ENCODE assay signal across 8 mouse cellular contexts in the genomic region with DNA sequence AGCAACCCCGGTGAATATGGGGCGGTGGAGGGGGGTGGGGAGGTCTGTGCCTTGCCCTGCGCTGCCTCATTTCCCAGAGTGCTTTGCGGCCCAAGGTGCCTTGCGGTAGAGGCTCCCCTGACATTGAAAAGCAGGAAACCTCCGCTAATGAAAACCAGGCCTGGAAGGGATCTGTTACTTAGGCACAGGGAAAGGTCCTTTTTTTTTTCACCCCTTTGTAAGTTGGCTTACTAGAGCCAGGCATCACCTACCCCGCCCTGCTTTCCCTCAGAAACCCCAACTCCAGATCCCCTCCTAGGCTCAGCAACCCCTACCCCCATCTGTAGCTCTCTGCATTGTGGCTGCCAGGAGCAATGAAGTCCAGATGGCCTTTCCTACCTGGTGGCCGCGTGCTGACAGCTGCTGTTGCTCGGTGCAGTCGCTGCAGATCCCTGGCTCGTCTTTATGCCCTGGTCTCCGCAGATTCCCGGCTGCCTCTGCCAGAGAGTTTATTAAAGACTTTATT.
DNase-seq lines count a peak whose midpoint lies in the region; ATAC-seq and TF ChIP-seq lines count a peak whose summit lies in the region.

No protein-coding gene starts in this region.

- peak; percentile 81 for ATAC-seq in embryonic facial prominence, embryonic 12.5 days (ENCODE audit: insufficient number of reproducible peaks, insufficient read depth, low FRiP score, low TSS enrichment)
- ATAC-seq in intestine, embryonic 16.5 days, result peak; percentile 43; the same call in 1 of the 2 replicates
- ATAC-seq in stomach, embryonic 15.5 days (ENCODE audit: insufficient read depth, low FRiP score, low read depth), result no peak

- no peak for TF ChIP-seq CTCF in layer of hippocampus, adult 2 months (conservative IDR thresholded peaks at IDR 0.05)

- no peak overlapping the region for H3K4me3 ChIP-seq in layer of hippocampus, adult 2 months
- no peak overlapping the region for H3K4me3 ChIP-seq in embryonic facial prominence, embryonic 12.5 days
- no peak overlapping the region for H3K4me3 ChIP-seq in intestine, embryonic 16.5 days (ENCODE audit: low read length)
- H3K4me3 ChIP-seq in stomach, embryonic 15.5 days (replicated peaks), result no peak overlapping the region

- no peaks in the 10 kb centered on the region for H3K27me3 ChIP-seq in embryonic facial prominence, embryonic 12.5 days
- H3K27me3 ChIP-seq in intestine, embryonic 16.5 days (replicated peaks; ENCODE audit: control insufficient read depth, insufficient read depth, low read length), result no peaks in the 10 kb centered on the region
- 0 out of 2 replicates have a peak, but pooled peaks cover 3% of the 10 kb centered on the region for H3K27me3 ChIP-seq in stomach, embryonic 15.5 days (replicated peaks)

- H3K4me1 ChIP-seq in embryonic facial prominence, embryonic 12.5 days, result peaks cover 76% of the 10 kb centered on the region
- peaks cover 11% of the 10 kb centered on the region for H3K4me1 ChIP-seq in intestine, embryonic 16.5 days (ENCODE audit: control insufficient read depth, insufficient read depth, low read length)
- H3K4me1 ChIP-seq in stomach, embryonic 15.5 days, result peaks cover 8% of the 10 kb centered on the region; the same call in 1 of the 2 replicates

- H3K4me2 ChIP-seq in embryonic facial prominence, embryonic 12.5 days (replicated peaks), result peak overlapping the region; percentile 28; the same call in 1 of the 2 replicates
- H3K4me2 ChIP-seq in intestine, embryonic 16.5 days (ENCODE audit: low read depth, low read length), result no peak overlapping the region
- no peak overlapping the region; the same call in 1 of the 2 replicates for H3K4me2 ChIP-seq in stomach, embryonic 15.5 days

- 18% methylated on average over 14 of the region's 14 CpGs for WGBS in embryonic facial prominence, embryonic 12.5 days
- WGBS in intestine, embryonic 16.5 days, result 28% methylated on average over 14 of the region's 14 CpGs
- WGBS in stomach, embryonic 15.5 days, result 30% methylated on average over 14 of the region's 14 CpGs

- 0 out of 2 replicates have a peak overlapping the region, but pooled peaks have one; percentile 16 for H3K9ac ChIP-seq in embryonic facial prominence, embryonic 12.5 days
- H3K9ac ChIP-seq in intestine, embryonic 16.5 days (ENCODE audit: low read depth, low read length), result no peak overlapping the region
- H3K9ac ChIP-seq in stomach, embryonic 15.5 days, result no peak overlapping the region

- no peaks in the 10 kb centered on the region for H3K36me3 ChIP-seq in embryonic facial prominence, embryonic 12.5 days
- no peaks in the 10 kb centered on the region for H3K36me3 ChIP-seq in intestine, embryonic 16.5 days (ENCODE audit: control insufficient read depth, insufficient read depth, low read length)
- H3K36me3 ChIP-seq in stomach, embryonic 15.5 days, result no peaks in the 10 kb centered on the region

- H3K27ac ChIP-seq in layer of hippocampus, adult 2 months, result peak overlapping the region; percentile 8; the same call in 1 of the 2 replicates
- H3K27ac ChIP-seq in embryonic facial prominence, embryonic 12.5 days, result peak overlapping the region; percentile 93
- peak overlapping the region; percentile 42 for H3K27ac ChIP-seq in intestine, embryonic 16.5 days (ENCODE audit: low read length)
- 0 out of 2 replicates have a peak overlapping the region, but pooled peaks have one; percentile 32 for H3K27ac ChIP-seq in stomach, embryonic 15.5 days

- no peaks in the 10 kb centered on the region for H3K9me3 ChIP-seq in embryonic facial prominence, embryonic 12.5 days
- H3K9me3 ChIP-seq in intestine, embryonic 16.5 days (ENCODE audit: control insufficient read depth, low read length), result no peaks in the 10 kb centered on the region
- no peaks in the 10 kb centered on the region for H3K9me3 ChIP-seq in stomach, embryonic 15.5 days

- DNase-seq in layer of hippocampus, adult 2 months (ENCODE audit: low spot score in 2 of 2), result no peak
- DNase-seq in layer of hippocampus, postnatal 36 days, result no peak
- no peak for DNase-seq in right cerebral cortex, postnatal 10 days (ENCODE audit: low spot score in 2 of 2)
- DNase-seq in ovary, postnatal 10 days (ENCODE audit: low spot score), result no peak
- no peak for DNase-seq in urinary bladder, postnatal 25 days (ENCODE audit: low spot score)

Comparison
In these comparisons a context has a peak if more than half of its experiments do, and no peak if none do; other contexts are left out.
1. H3K27ac ChIP-seq: peak in every context shown above with its lines; median percentile 93 in embryonic facial prominence, embryonic 12.5 days; 42 in intestine, embryonic 16.5 days; 32 in stomach, embryonic 15.5 days; 8 in layer of hippocampus, adult 2 months.